Mouse (Mus musculus) liver, adult 2 months (tissue): ENCODE results near the gene Adamtsl2.

ENCODE experiments used
- CTCF ChIP-seq: fragments of 200-500 bp; IDR thresholded peaks from 2 replicates; pipeline ENCODE4 v1.5.1; 2011; ENCODE audit warnings: low read depth, low read length, control low read depth
- POLR2A ChIP-seq: fragments of 200-500 bp; IDR thresholded peaks from 2 replicates; pipeline ENCODE4 v1.6.1; 2011; ENCODE audit warnings: low read length, control low read depth; ENCODE audit not compliant: insufficient read depth; ENCODE audit errors: extremely low read depth

DNA sequence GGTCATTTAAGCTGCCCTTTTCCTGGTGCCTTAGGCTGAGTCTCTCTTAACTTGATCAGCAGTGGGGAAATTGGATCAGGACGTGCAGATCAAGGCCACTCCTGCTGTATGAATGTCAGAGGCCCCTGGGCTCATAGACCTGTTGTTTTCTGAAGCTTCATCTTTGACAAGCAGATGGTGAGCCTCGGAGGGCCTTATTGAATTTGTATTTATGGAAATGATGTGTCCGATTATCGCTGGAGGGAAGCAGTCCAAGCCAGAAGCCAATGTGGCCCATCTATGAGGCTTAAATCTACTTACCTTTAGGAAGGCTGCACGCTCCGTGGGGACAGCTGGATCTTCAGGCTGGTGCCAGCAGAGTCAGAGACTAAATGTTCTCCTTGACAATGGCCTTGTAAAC is 77.4 kb downstream of the Adamtsl2 start:
- TF ChIP-seq CTCF (no peak), POLR2A (no peak)
